Mouse (Mus musculus) ovary, postnatal 14 days (tissue): ENCODE measurements around the gene Myocd.

Experiments
- DNase-seq: peaks from one replicate; pipeline ENCODE4 v3.0.0; 2022; ENCODE audit warnings: low spot score

Gene Myocd

GRCm38 (mm10) chr11:65139030-65139429, 130.8 kb downstream of the Myocd start:
- DNase-seq: no peak

GRCm38 (mm10) chr11:65137145-65137652, 132.6 kb downstream of the Myocd start:
- DNase-seq: no peak

- no peak for DNase-seq
Measured at GRCm38 (mm10) chr11:65135251-65135739, 134.5 kb downstream of the Myocd start.

GRCm38 (mm10) chr11:65133661-65134060, 136.1 kb downstream of the Myocd start:
- DNase-seq: no peak

- DNase-seq: no peak
Measured at GRCm38 (mm10) chr11:65129110-65129509, 140.7 kb downstream of the Myocd start.

GRCm38 (mm10) chr11:65128666-65129065, 141.1 kb downstream of the Myocd start:
- no peak for DNase-seq

- DNase-seq: no peak
Measured at GRCm38 (mm10) chr11:65126566-65126965, 143.2 kb downstream of the Myocd start.
